Mouse (Mus musculus) regulatory T cell (primary cell): ENCODE data around the gene Ksr2.

Experiments used
- in situ Hi-C: fragments of 300-600 bp; cut with MboI, MseI; formaldehyde crosslinking; loops from one replicate; pipeline ENCODE4 v1.15.1; 2025; ENCODE audit warnings: high pct_unique_total_duplicates

Ksr2 gene

GRCm38 (mm10) chr5:117607761-117608309, 194.0 kb downstream of the Ksr2 start:
- in situ Hi-C loops, result no loop called here

- in situ Hi-C loops, result loop anchor here (5.0 to 10.0 kb wide), 2 partner anchors 210 to 313 kb away; no protein-coding TSS in a partner anchor
These were observed 200.7 kb downstream of the Ksr2 start for GRCm38 (mm10) chr5:117614331-117615024.

- in situ Hi-C loops, result loop anchor here (10.0 kb wide), 1 partner anchor 1105 kb away; no protein-coding TSS in a partner anchor
These were observed 206.5 kb downstream of the Ksr2 start for GRCm38 (mm10) chr5:117620292-117620691.

- in situ Hi-C loops, result loop anchor here (10.0 kb wide), 1 partner anchor 1103 kb away; no protein-coding TSS in a partner anchor
These were observed 208.4 kb downstream of the Ksr2 start for GRCm38 (mm10) chr5:117622221-117622620.

GRCm38 (mm10) chr5:117623206-117623605, 209.4 kb downstream of the Ksr2 start:
- in situ Hi-C loops, result loop anchor here (10.0 kb wide), 1 partner anchor 1102 kb away; no protein-coding TSS in a partner anchor

- in situ Hi-C loops, result loop anchor here (10.0 kb wide), 1 partner anchor 1098 kb away; no protein-coding TSS in a partner anchor
These were observed 213.1 kb downstream of the Ksr2 start for GRCm38 (mm10) chr5:117626907-117627306.

- in situ Hi-C loops, result loop anchor here (10.0 kb wide), 1 partner anchor 1096 kb away; no protein-coding TSS in a partner anchor
These were observed 214.6 kb downstream of the Ksr2 start for GRCm38 (mm10) chr5:117628351-117628750.

- in situ Hi-C loops, result loop anchor here (10.0 kb wide), 1 partner anchor 1095 kb away; no protein-coding TSS in a partner anchor
These were observed 215.8 kb downstream of the Ksr2 start for GRCm38 (mm10) chr5:117629570-117629969.

GRCm38 (mm10) chr5:117635211-117635610, 221.4 kb downstream of the Ksr2 start:
- in situ Hi-C loops, result no loop called here

GRCm38 (mm10) chr5:117635838-117636237, 222.0 kb downstream of the Ksr2 start:
- in situ Hi-C loops, result no loop called here

GRCm38 (mm10) chr5:117641585-117641984, 227.8 kb downstream of the Ksr2 start:
- in situ Hi-C loops, result no loop called here

GRCm38 (mm10) chr5:117651238-117651886, 237.6 kb downstream of the Ksr2 start:
- in situ Hi-C loops, result no loop called here

- in situ Hi-C loops, result no loop called here
These were observed 244.8 kb downstream of the Ksr2 start for GRCm38 (mm10) chr5:117658641-117659040.

GRCm38 (mm10) chr5:117659596-117659995, 245.8 kb downstream of the Ksr2 start:
- in situ Hi-C loops, result no loop called here

GRCm38 (mm10) chr5:117665181-117665580, 251.4 kb downstream of the Ksr2 start:
- in situ Hi-C loops, result no loop called here

- in situ Hi-C loops, result no loop called here
These were observed 253.5 kb downstream of the Ksr2 start for GRCm38 (mm10) chr5:117667314-117667713.

GRCm38 (mm10) chr5:117669265-117669664, 255.5 kb downstream of the Ksr2 start:
- in situ Hi-C loops, result no loop called here

- in situ Hi-C loops, result no loop called here
These were observed 256.0 kb downstream of the Ksr2 start for GRCm38 (mm10) chr5:117669843-117670242.

- in situ Hi-C loops, result no loop called here
These were observed 257.6 kb downstream of the Ksr2 start for GRCm38 (mm10) chr5:117671362-117671761.

- in situ Hi-C loops, result no loop called here
These were observed 262.0 kb downstream of the Ksr2 start for GRCm38 (mm10) chr5:117675840-117676239.

- in situ Hi-C loops, result no loop called here
These were observed 263.4 kb downstream of the Ksr2 start for GRCm38 (mm10) chr5:117677231-117677630.

- in situ Hi-C loops, result no loop called here
These were observed 264.6 kb downstream of the Ksr2 start for GRCm38 (mm10) chr5:117678371-117678770.
